Comparison of ENCODE assay signal across 1 mouse cellular context in genomic region chr15:99251626-99252380, GRCm38 (mm10).
TF ChIP-seq lines count a peak whose summit lies in the region.

Gene Mcrs1 (minus strand): TSS chr15:99251961.

TF ChIP-seq in CH12.LX, 34 proteins besides CTCF, POLR2A, EP300 and RAD21 (continued from another document):
- TF ChIP-seq ZC3H11A (IDR thresholded peaks at IDR 0.05; ENCODE audit: low read depth, low read length) (no peak), GABPA (IDR thresholded peaks at IDR 0.05; ENCODE audit: insufficient replicate concordance, low read depth, low read length) (peak; percentile 26; the same call in 1 of the 2 replicates), MAX (IDR thresholded peaks at IDR 0.05; ENCODE audit: low read length) (peak; percentile 67; the same call in 1 of the 2 replicates), ELF1 (IDR thresholded peaks at IDR 0.05; ENCODE audit: low read depth, low read length) (peak; percentile 99), MAZ (IDR thresholded peaks at IDR 0.05; ENCODE audit: low read depth, low read length) (peak; percentile 75), TCF12 (IDR thresholded peaks at IDR 0.05; ENCODE audit: low read depth, low read length) (peak; percentile 76; the same call in 1 of the 2 replicates), HCFC1 (IDR thresholded peaks at IDR 0.05; ENCODE audit: low read depth, low read length) (peak; percentile 97)
